Mouse (Mus musculus): ENCODE measurements around the gene Heatr6.

Heatr6 gene

DNA sequence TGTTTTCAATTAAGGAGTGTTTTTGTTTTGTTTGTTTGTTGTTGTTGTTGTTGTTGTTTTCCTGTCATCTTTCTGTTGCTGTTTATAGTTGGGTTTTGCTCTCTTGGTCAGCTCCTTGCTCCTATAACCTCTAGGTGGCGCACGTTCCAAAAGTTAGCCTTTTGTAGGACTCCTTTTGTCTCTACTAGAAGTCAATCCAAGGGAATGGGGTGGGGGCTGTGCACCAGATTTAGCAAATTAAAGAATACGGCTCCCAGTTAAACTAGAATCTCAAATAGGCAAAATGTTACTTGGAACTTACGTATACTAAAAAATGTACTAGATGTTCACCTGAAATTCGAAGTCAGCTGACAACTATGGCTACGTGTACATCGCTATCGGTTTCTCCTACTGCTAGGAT, 48.7 kb downstream of the Heatr6 start:
- no peak for DNase-seq (ENCODE audit: low read depth, low spot score)

DNA sequence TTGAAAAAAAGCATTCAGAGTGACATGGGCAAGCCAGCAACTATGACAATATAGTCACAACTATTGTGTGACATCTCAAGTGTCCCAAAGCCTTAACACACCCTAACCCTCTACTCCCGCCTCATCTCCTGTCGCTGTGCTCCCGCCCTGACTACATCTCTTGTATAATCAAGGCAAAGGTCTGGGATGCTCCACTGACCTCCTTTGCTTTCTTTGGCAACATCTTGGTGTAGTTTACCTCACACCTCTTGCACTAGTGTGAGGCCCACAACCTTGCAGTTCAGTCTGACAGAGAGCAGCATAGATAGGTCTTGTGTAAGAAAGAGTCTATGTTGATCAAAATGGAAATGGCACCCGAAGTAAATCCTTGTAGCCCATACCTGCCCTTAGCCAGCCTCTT, 49.1 kb downstream of the Heatr6 start:
- no peak for DNase-seq (ENCODE audit: low read depth, low spot score)

DNA sequence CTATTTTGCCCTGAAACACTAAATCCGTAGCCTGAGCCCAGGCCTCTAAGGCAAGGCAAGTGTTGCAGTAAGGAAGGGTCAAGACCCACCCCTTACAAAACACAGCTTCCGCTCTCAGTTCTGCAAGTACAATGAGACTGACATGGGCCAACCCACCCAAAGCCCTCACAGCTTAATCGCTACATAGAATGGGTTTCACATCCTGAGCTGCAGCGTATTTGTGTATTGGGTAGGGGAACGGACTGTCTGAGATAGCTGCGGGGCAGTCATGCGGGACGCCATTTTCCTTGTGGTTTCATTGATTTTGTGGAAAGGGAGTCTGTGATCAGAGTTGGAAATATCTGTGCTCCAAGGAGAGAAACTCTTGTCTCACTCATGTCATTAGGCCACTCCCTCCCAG, 56.9 kb downstream of the Heatr6 start:
- no peak for DNase-seq (ENCODE audit: low read depth, low spot score)

DNA sequence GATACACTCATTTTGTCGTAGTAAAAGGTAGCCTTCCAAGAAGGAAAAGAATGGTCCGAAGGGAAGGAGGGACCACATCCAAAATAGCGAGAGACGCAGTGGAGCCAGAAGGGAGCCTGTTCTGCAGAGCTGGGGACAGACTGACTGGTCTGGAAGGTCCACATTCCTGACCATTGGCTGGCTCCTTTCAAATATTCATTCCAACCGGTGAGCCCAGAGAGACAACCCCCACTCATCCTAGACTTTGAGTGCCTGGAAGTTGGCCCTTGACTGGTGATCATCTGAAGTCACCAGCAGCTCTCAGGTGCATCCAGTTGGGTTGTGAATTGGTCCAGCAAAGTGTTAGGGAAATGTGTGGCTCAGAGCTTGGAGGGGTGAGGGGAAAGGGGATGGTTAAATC, 61.7 kb downstream of the Heatr6 start:
- DNase-seq (ENCODE audit: low read depth, low spot score): no peak

DNA sequence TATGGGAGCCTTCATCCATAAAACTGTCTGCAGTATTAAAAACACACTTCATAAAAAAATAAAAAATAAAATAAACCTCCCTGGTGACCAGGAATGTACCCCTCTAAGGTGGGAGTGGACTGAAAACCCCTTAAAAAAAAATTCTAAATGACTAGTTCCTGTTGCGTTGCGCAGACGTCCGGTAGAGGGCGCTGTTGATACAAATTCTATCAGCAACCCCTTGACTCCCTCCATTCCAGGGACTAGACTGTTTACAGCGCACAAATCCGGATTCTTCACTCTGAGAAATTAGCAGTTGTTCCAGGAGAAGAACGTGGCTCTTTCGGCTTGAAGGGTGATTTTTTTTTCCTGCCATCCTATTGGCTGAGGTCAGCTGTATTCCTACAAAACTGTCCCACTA, 62.1 kb downstream of the Heatr6 start:
- peak; percentile 36 for DNase-seq (ENCODE audit: low read depth, low spot score)

DNA sequence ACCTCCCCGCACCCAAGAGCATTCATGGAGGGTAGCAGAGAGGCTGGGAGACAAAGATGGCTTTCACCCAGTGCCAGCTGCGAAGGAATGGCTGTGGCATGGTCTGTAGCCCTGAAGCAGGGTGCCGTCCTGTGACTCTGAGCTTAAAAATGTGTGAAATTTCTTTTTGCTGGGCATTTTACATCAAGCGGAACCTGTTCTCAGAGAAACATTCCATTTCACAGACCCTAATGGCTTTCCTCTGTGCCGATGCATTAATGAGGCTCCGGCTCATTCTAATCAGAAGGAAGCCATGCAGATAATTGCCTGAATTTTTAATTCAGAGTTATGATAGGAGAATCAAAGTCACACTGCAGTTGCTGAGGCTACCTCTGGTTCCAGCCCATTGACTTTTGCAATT, 63.6 kb downstream of the Heatr6 start:
- DNase-seq (ENCODE audit: low read depth, low spot score): no peak

DNA sequence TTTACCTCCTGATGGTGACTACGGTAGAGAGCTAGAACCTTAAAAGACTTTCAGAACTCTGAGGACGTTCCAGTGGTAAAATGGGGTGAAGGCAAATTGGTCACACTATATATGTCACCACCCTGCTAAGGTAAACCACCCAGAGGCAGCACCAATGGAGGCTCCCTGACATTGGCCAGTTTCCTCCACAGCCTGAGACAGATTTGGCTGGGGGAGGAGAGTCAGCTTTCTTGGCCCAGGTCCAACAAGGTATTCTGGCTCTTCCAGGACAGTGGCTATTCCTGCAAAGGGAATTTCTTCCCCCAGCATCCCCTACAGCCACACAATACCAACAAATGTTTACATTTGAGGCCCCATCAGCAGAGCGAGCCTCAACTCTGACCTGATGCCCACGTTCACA, 64.5 kb downstream of the Heatr6 start:
- no peak for DNase-seq (ENCODE audit: low read depth, low spot score)

DNA sequence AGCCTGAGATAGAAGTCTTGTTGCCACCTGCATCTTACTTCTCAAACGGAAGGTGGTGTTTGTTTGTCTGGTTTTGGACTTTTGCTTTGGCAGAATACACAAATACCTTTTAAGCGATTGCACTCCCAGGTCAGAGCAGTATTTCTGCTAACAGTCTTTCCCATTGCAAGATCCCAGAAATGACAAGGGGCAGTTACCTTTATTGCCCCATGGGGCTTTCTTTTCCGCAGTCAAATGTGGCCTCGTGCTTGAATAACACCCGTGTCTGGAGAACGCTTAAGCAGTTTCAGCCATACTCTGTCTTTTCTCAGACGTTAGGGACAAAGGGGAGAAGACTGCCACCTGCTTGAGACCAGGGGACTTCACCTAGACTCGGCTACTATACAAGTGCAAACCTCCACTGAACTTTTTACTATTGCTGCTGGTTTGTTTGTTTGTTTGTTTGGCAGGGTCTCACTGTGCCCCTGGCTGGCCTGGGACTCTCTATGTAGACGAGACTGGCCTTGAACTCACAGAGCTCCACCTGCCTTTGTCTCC, 65.2 kb downstream of the Heatr6 start:
- no peak for DNase-seq (ENCODE audit: low read depth, low spot score)

DNA sequence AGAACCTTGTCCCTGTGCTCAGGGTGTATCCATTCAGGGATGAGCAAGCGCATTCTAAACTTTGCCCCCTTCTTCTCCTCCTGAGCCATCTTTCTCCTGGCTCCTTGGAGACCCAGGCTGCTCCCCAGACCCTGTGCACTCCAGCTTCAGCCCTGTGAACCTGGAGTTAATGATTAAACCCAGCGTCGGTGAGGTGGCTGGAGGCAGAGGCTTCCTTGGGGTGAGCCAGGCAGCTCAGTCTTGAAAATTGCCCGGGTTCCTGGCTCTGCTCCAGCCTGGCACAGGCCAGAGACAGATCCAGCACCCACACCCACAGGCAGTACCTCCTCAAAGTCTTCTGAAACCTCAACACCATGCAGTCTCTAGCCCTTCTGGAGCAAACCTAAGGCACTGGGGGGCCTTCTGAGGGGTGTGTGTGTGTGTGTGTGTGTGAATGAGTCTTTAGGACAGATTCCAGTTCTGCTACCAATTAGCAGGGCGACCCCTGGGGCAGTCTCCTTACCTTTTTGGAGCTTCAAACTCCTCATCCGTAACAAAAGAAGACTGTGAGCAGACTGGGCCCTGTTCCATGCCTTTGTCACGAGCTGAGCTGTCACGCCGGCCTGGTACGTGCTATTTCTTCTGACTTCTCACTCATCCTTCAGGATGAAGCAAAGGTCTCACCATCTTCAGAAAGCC, 66.4 kb downstream of the Heatr6 start:
- DNase-seq (ENCODE audit: low read depth, low spot score): no peak

DNA sequence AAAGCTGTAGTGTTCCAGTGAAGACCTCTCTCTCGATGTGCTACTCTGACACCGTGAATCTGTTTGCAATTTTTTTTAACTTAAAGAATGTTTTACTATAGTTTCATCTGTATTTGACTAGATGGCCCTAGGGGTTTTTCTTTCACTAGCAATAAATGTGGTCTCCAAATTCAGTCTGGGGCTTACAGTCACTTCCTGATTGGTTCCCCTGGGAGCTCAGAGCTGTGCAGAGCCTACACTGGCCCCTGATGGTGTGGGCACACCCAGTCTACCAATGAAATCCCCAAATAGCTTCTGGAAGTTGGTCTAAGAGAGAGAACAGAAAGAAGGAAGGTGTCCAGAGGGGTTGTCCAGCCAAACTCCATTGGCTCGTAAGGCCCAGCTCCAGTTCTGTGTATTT, 72.6 kb downstream of the Heatr6 start:
- DNase-seq (ENCODE audit: low read depth, low spot score): no peak

DNA sequence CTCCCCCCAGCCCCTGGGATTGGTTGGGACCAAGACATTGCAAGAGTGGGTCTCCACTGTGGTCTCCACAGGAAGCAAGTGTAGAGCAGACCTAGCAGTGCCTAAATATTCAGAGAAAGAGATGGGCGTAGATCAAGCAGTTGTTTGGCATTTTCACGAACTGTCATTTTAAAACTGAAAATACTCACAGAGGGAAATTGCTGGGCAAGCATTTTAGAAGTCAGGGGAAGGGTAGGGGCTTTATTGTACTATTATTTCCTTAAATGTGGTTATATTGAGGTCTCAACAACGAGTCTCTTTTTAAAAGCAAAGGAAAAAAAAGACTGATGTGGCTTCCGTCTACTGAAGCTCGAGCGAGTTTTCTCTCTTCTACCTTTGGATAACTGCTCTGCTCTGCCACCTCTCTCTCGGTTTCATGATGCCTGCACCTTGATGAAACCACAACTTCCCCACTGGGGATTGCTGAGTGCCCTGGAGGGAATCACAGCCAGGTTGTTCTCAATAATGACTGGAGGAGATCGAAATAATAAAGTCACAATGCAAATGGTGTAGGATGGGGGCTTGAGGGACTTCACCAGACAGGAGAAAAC, 75.2 kb downstream of the Heatr6 start:
- DNase-seq (ENCODE audit: low read depth, low spot score): peak; percentile 18

DNA sequence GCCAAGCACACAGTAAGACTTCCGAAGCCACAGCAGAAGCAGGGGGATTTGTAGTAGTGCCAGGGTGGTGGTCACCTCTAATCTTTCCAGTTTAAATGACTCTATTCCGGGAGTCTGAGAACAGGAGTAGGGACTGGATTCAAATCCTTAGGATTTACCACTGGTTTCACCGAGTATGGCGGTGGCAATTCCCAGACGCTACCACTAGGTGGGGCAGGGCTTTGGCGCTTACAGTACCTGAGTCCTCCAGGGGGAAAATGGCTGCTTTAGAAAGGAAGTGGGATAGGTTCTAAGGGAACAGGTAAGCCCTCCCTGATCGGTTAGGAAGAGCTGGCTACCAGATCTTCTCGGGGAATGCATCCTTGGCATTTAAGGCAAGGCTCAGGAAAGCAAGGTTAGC, 78.9 kb downstream of the Heatr6 start:
- DNase-seq (ENCODE audit: low read depth, low spot score): peak; percentile 30
